Mouse (Mus musculus) MEL (cell line): ENCODE measurements around the gene Eral1.

Experiments used
- CTCF ChIP-seq, 3 experiments: IDR thresholded peaks in 2 of 3; conservative IDR thresholded peaks in 1 of 3; 2 replicates each; pipeline ENCODE4 v1.5.1; 2011 to 2012; ENCODE audit warnings: low read length in 3 of 3, low read depth in 2 of 3, mild to moderate bottlenecking in 2 of 3, improper control_type of control experiment in 1 of 3, inconsistent platforms in 1 of 3, mixed read lengths in 1 of 3, moderate library complexity in 1 of 3; ENCODE audit not compliant: control insufficient read depth in 1 of 3, insufficient read depth in 1 of 3, poor library complexity in 1 of 3, severe bottlenecking in 1 of 3
- GATA1 ChIP-seq: IDR thresholded peaks from 2 replicates; pipeline ENCODE4 v1.6.1; 2011; ENCODE audit warnings: low read depth, low read length, improper control_type of control experiment
- HCFC1 ChIP-seq: IDR thresholded peaks from 2 replicates; pipeline ENCODE4 v1.6.1; 2012; ENCODE audit warnings: low read depth, mild to moderate bottlenecking, inconsistent platforms, low read length, improper control_type of control experiment, moderate library complexity
- MAX ChIP-seq: IDR thresholded peaks from 2 replicates; pipeline ENCODE4 v1.6.1; 2011; ENCODE audit warnings: low read length, improper control_type of control experiment
- POLR2AphosphoS5 ChIP-seq: IDR thresholded peaks from 2 replicates; pipeline ENCODE4 v1.6.1; 2012; ENCODE audit warnings: low read depth, borderline replicate concordance, mild to moderate bottlenecking, inconsistent platforms, low read length, moderate library complexity, mixed read lengths
- TBP ChIP-seq: IDR thresholded peaks from 2 replicates; pipeline ENCODE4 v1.8.0; 2011; ENCODE audit warnings: low read depth, low read length, improper control_type of control experiment
- UBTF ChIP-seq: IDR thresholded peaks from 2 replicates; pipeline ENCODE4 v1.6.1; 2012; ENCODE audit warnings: low read depth, mild to moderate bottlenecking, inconsistent platforms, low read length, improper control_type of control experiment, moderate library complexity, borderline replicate concordance; ENCODE audit not compliant: insufficient read depth
- USF1 ChIP-seq: IDR thresholded peaks from 2 replicates; pipeline ENCODE4 v1.6.1; 2014; ENCODE audit warnings: low read depth, mild to moderate bottlenecking, inconsistent platforms, low read length, improper control_type of control experiment, moderate library complexity

DNA sequence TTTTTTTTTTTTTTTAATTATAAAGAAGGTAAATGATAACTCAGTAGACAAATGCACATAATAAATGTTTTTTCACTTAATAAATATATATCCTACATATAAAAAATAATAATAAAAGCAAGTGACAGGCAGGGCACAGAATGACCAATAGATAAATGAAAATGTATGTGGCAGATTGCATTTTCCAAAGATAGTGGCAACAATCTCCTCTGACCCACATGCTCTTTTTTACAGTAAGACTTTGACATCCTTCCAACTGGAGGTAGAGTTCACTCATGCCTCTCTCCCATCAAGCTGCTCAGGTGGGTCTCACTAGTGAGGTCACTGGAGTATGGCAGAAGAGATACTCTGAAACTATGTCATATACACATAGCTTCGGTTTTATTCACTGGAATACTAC is 17.6 kb downstream of the Eral1 start:
- TF ChIP-seq CTCF (IDR thresholded peaks at IDR 0.05 in 2 of 3, conservative IDR thresholded peaks at IDR 0.05 in 1 of 3; ENCODE audit: control insufficient read depth in 1 of 3, insufficient read depth in 1 of 3, low read depth in 2 of 3, low read length in 3 of 3, poor library complexity in 1 of 3, severe bottlenecking in 1 of 3) (no peak), UBTF (no peak), USF1 (no peak), HCFC1 (no peak), POLR2AphosphoS5 (no peak), MAX (no peak), GATA1 (peak; percentile 29; the same call in 1 of the 2 replicates), TBP (no peak)
